9 mouse cellular contexts compared by ENCODE assay signal in the genomic region with DNA sequence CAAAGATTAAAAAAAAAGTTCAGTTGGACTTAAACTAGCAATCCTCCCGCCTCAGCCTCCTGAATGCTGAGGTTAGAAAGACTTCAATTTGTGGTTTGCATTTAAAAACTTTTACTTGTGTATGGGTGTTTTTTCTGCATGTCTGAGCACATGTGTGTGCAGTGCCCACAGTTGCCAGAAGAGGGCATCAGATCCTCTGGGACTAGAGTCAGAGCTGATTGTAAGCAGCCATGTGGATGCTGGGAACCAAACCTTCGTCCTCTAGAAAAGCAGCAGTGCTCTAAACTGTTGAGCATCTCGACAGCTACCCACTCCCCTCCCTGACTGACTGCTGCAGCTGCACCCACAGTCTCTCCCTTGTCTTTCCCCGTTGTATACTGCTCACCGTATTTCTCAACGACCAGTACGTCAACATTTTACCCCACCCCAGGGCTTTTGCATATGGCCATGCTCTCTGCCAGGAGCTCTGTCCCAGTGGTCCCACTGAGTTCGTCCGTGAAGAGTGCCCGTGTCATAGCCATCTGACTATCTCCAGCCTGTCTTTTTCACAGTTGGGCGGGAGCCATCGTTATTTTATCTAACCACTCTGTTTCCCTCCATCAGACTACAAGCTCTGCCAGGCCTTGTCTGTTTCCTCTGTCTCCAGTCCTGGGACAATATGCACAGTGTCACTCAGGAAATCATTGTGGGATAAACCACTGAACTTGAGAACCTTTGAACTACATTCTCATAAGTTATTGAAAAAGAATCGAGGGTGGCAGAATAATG. TPM values are rescaled to one million over a fixed set of nuclear protein-coding genes. Genes with fewer than 3 reads are reported as not detected.
A peak's percentile ranks its signal among the peaks of the same experiment; 100 is the strongest.
DNase-seq lines count a peak whose midpoint lies in the region; ATAC-seq and TF ChIP-seq lines count a peak whose summit lies in the region.
"Had no signal": no experiment of that assay in that cellular context is flagged by ENCODE, and none has a peak within 500 bp of the region (broad histone marks: within the 10 kb centered on the region; RNA-seq: fewer than 3 reads in every experiment).

No protein-coding gene starts in this region.

- H3K4me3 ChIP-seq in liver, embryonic 11.5 days (ENCODE audit: low read depth, low read length), result no peak overlapping the region
- H3K4me3 ChIP-seq in ES-Bruce4 (ENCODE audit: low read depth, low read length), result no peak overlapping the region

- no peak for ATAC-seq in liver, embryonic 11.5 days (replicated peaks; ENCODE audit: low FRiP score)
- ATAC-seq: inflammation-experienced regulatory T-cells, adult 6 months had no signal

- WGBS in liver, embryonic 11.5 days, result 64% methylated on average over 13 of the region's 13 CpGs

- peaks cover 40% of the 10 kb centered on the region for H3K4me1 ChIP-seq in liver, embryonic 11.5 days (replicated peaks; ENCODE audit: control insufficient read depth, insufficient read depth, low read length)
- H3K4me1 ChIP-seq in ES-Bruce4 (ENCODE audit: control insufficient read depth, insufficient read depth, low read length), result peaks cover 5% of the 10 kb centered on the region

- peaks cover 10% of the 10 kb centered on the region for H3K27me3 ChIP-seq in liver, embryonic 11.5 days (replicated peaks; ENCODE audit: control insufficient read depth, insufficient read depth, low read length)
- no peaks in the 10 kb centered on the region for H3K27me3 ChIP-seq in ES-Bruce4 (ENCODE audit: control insufficient read depth, insufficient read depth, low read length, poor library complexity, severe bottlenecking)

- no peak for TF ChIP-seq EP300 in ES-Bruce4 (IDR thresholded peaks at IDR 0.05; ENCODE audit: insufficient read depth, low read depth, low read length)

- no peak overlapping the region for H3K27ac ChIP-seq in liver, embryonic 11.5 days (ENCODE audit: low read depth, low read length)
- H3K27ac ChIP-seq in ES-Bruce4 (ENCODE audit: insufficient read depth, low read length), result no peak overlapping the region

- H3K9me3 ChIP-seq in liver, embryonic 11.5 days (ENCODE audit: control insufficient read depth, low read length), result no peaks in the 10 kb centered on the region
- H3K9me3 ChIP-seq in ES-Bruce4 (replicated peaks; ENCODE audit: control insufficient read depth, insufficient read depth, low read length, poor library complexity, severe bottlenecking), result no peaks in the 10 kb centered on the region

- intact Hi-C loops in heart, postnatal 25 days (cut with DNase I), result no loop called here

- no peak for TF ChIP-seq POLR2A in ES-Bruce4 (IDR thresholded peaks at IDR 0.05; ENCODE audit: insufficient read depth, low read length)

- peak; percentile 75 for DNase-seq in liver
- DNase-seq in liver, embryonic 11.5 days (ENCODE audit: low spot score), result no peak
- DNase-seq in ZHBTc4 (ENCODE audit: low read depth, low spot score), result peak; percentile 85
- DNase-seq in lung, postnatal 36 days, result peak; percentile 53
- no peak for DNase-seq in layer of hippocampus, postnatal 14 days (ENCODE audit: low spot score in 2 of 2)
- DNase-seq in heart, postnatal 25 days (ENCODE audit: low spot score), result no peak
- DNase-seq: midbrain, embryonic 14.5 days had no signal

- no peak overlapping the region for H3K9ac ChIP-seq in liver, embryonic 11.5 days (ENCODE audit: low read depth, low read length)
- H3K9ac ChIP-seq in ES-Bruce4 (ENCODE audit: low read depth, poor library complexity, severe bottlenecking), result no peak overlapping the region

- TF ChIP-seq CTCF in ES-Bruce4 (IDR thresholded peaks at IDR 0.05; ENCODE audit: low read depth, low read length), result peak; percentile 70

- no peaks in the 10 kb centered on the region for H3K36me3 ChIP-seq in liver, embryonic 11.5 days (ENCODE audit: control insufficient read depth, insufficient read depth, low read length)
- no peaks in the 10 kb centered on the region for H3K36me3 ChIP-seq in ES-Bruce4 (ENCODE audit: control insufficient read depth, insufficient read depth, low read length, poor library complexity, severe bottlenecking)

- no peak overlapping the region for H3K4me2 ChIP-seq in liver, embryonic 11.5 days

RNA-seq across cellular contexts. Expression of a gene that starts 7.6 kb away (rescaled TPM):
- polyA plus RNA-seq in liver, embryonic 11.5 days (2014; fragmentation: Nextera tagmentation; extraction: Ambion mirVana), result 217 and 219 TPM in 2 replicates
- 283 and 299 TPM in 2 replicates for polyA plus RNA-seq in ES-Bruce4 (2011; ENCODE audit: insufficient read depth, insufficient read length, low read depth, missing spikeins)
- 100 to 1,000 TPM; 109 to 115 TPM for total RNA-seq in layer of hippocampus, postnatal 14 days (2021)
- 100 to 1,000 TPM; 123 to 127 TPM for total RNA-seq in heart, postnatal 25 days (2021)

RNA-seq across cellular contexts. Expression of a gene that starts 13.9 kb away (rescaled TPM):
- 7.5 and 10.8 TPM in 2 replicates for polyA plus RNA-seq in liver, embryonic 11.5 days (2014; fragmentation: Nextera tagmentation; extraction: Ambion mirVana)
- 4.6 and 4.9 TPM in 2 replicates for polyA plus RNA-seq in ES-Bruce4 (2011; ENCODE audit: insufficient read depth, insufficient read length, low read depth, missing spikeins)
- 1 to 10 TPM; 7.0 to 9.3 TPM for total RNA-seq in layer of hippocampus, postnatal 14 days (2021)
- total RNA-seq in heart, postnatal 25 days (2021), result 100 to 1,000 TPM; 112 to 129 TPM

RNA-seq across cellular contexts. Expression of a gene that starts 31.3 kb away (rescaled TPM):
- 557 and 609 TPM in 2 replicates for polyA plus RNA-seq in liver, embryonic 11.5 days (2014; fragmentation: Nextera tagmentation; extraction: Ambion mirVana)
- polyA plus RNA-seq in ES-Bruce4 (2011; ENCODE audit: insufficient read depth, insufficient read length, low read depth, missing spikeins), result 93.1 and 101 TPM in 2 replicates
- total RNA-seq in layer of hippocampus, postnatal 14 days (2021), result 1,000 to 10,000 TPM; 1,721 to 1,761 TPM
- total RNA-seq in heart, postnatal 25 days (2021), result 100 to 1,000 TPM; 148 to 155 TPM

Comparison
In these comparisons a context has a peak if more than half of its experiments do, and no peak if none do; other contexts are left out.
1. DNase-seq: peak in liver (single experiment), ZHBTc4 (single experiment) and lung, postnatal 36 days (single experiment); none in liver, embryonic 11.5 days (single experiment), layer of hippocampus, postnatal 14 days (0 of 2) and heart, postnatal 25 days (single experiment).
2. RNA of a gene that starts 13.9 kb away (total RNA-seq): 112 to 129 TPM in heart, postnatal 25 days; 7.0 to 9.3 TPM in layer of hippocampus, postnatal 14 days; every median in the first group is over 10 times any median in the second.
3. RNA of a gene that starts 31.3 kb away (total RNA-seq): 1,721 to 1,761 TPM in layer of hippocampus, postnatal 14 days; 148 to 155 TPM in heart, postnatal 25 days; every median in the first group is over 10 times any median in the second.